Mouse (Mus musculus) ovary, postnatal 14 days (tissue): ENCODE data around the gene Mtmr1.
"Not testable (repeated sequence)": the region's sequence is repeated elsewhere in the genome, so short reads cannot be mapped to it uniquely, and the experiment has no call there.

Experiments
- DNase-seq: peaks from one replicate; pipeline ENCODE4 v3.0.0; 2022; ENCODE audit warnings: low spot score

Mtmr1 gene

DNA sequence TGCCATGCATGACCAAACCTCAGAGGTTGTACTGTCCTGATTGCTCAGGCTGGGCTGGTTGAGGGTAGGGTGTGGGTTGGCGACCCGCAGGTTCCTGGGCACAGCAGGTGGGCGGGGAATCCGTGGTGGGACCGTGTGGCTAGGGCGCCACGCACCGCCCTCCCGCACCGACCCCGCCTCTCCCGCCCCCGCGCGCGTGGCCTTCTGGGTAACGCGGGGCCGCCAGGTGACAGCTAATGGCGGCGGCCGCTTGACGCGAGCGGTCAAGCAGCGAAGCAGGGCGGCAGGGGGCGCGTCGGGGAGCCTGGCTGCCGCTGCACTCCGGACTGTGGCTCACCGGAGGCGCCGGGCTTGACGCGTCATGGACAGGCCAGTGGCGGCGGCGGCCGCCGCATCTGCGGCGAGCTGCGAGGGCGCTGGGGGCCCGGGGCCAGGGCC is at the start of gene Mtmr1:
TSS of gene Mtmr1 (plus strand) at position 207 of the 438 bp plus-strand sequence.
- peak; percentile 63 for DNase-seq

DNA sequence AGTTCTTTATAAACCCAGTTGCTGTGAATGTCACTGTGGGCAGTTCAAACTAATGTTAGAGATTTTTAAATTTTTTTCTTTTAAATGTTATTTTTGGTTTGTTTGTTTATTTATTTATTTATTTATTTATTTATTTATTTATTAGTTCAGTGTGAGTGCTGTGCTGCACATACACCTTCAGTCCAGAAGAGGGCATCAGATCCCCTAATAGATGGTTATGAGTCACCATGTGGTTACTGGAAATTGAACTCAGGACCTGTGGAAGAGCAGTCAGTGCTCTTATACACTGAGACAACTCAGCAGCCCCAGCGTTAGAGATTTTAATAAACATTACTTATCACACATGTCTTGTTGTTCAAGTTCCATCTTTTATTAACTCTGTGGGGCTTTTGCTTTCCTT is 12.5 kb upstream of the Mtmr1 start:
- no peak for DNase-seq

DNA sequence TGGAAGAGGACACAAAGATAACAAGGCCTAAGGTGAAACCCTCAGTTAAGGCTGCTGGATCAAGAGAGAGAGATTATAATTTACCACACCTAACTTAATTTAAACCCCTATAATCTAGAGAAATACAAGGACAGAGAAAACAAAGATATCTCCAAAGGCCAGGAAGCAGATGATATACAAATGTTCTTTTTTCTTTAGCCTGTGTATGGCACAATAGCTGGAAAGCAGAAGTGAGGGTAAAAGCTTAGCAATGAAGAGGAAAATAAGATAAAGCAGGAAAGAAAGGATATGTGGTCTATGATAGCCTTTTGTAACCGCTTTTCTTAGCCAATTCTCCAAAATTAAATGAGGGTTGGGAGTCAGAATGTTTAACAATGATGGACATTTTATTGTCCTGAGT is 9.2 kb upstream of the Mtmr1 start:
- no peak for DNase-seq

DNA sequence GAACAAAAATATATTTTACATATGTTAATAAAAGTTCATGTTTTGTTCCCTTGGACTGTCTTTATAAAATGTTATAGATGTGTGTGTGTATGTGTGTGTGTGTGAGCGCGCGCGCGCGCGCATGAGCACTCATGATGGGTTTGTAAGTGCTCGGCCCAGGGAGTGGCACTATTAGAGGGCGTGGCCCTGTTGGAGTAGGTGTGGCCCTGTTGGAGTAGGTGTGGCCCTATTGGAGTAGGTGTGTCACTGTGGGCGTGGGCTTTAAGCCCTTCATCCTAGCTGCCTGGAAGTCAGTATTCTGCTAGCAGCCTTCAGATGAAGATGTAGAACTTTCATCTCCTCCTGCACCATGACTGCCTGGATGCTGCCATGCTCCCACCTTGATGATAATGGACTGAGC is 2.8 kb upstream of the Mtmr1 start:
- not testable (repeated sequence) for DNase-seq

DNA sequence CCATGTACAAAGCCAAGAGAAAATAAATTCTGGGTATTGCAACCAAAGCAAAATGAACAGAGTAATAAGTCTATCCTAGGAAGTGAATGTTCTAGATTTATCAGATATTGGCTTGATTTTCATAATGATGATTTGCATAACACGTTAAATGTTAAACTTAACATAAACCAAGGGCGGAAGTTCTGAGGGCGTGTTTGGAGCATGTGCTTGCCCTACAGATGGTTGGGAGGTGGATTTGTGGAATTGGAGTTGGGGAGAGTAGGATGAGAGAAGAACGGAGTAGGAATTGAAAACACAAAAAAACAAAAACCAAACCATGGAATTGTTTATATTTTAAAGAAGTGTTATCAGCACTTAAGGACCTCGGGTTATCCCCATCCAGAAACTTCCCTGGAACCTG is 498 bp upstream of the Mtmr1 start:
- no peak for DNase-seq

DNA sequence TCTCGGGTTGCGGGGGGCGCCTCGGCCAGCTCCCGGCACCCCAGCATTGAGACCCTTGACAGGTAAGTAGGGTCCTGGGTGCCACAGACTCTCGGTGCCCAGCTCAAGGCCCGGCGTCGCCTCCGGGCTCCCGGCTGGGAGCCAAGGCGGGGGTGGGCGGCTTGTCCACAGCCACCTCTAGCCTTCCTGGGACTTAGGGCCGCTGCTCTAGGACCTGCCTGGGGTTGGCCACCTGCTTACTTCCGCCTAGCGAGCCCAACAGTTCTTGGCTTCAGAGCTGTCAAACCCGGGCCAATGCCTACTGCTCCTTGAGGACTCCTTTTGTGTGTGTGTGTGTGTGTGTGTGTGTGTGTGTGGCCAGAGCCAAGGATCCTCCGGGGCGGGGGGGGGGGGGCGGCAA is 451 bp downstream of the Mtmr1 start:
- DNase-seq: peak; percentile 10

DNA sequence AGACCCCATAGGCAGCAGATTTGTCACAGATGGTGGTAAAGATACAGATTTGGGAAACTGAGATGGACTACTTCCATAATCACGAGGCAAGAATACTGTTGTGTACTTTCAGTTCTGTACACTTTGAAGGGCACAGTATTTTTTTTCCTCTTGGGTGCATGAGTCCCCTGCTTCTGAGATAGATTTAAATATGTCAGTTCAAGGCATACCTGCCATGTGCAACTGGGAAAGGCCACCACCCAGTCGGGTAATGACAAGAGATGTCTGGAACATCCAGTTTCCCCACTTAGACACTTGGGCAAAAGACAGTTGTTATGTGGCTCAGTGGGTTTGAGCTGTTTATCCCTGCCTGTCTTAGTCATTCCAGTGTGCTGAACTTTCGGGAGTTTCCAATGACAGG is 950 bp downstream of the Mtmr1 start:
- DNase-seq: no peak

DNA sequence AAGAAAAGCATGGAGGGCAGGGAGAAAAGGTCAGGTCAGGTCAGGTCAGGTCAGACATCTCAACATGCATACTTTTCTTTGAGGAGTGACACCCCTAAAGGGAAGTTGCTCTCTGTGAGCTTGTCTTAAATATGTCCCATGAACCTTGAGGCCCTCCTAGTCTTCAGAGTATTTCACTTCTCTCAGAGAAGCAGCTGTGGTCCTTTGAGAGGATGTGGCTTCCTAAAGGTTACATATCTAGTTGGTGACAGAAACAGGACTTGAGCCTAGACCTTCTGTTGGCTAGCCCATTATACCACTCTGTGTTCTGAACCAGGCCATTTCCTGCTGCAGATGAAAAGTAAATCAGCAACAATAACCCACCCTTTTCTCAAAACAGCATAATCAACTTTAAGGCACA is 2.4 kb downstream of the Mtmr1 start:
- no peak for DNase-seq

DNA sequence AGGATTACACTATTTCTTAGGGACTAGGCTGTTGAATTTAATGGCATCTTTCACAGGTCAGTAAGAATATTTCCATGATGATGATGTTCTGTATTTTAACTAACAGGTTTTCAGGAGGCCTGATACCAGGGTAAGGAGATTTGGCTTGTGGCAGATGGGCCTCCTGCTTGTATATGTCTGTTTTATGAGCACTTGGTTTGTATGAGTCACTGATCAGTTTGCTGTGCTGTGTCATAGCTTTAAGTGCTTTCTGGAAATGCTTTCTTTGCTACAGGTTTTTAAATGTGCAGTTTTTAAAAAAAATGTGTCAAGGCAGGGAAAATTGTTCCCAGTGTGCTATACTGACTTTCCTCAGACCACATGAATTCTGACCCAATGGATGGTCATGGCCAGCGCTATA is 12.2 kb downstream of the Mtmr1 start:
- DNase-seq: no peak

DNA sequence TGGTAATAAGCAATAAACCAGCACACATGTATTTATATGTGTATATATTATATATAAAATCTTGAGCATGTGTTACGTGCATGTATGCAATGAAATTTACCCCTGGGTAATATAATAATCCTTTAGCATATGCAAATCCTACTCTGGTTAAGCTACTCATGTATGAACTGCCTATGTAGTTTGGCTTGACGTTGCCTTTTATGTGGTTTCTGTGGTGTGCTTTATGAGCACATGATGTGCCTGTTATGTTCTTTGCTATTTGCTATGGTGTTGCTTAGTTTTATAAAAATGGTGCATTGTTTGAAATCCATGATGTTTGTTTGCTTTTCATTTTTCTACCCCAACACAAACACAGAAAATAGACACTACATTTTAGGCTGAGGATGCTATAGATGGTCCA is 13.9 kb downstream of the Mtmr1 start:
- DNase-seq: no peak

DNA sequence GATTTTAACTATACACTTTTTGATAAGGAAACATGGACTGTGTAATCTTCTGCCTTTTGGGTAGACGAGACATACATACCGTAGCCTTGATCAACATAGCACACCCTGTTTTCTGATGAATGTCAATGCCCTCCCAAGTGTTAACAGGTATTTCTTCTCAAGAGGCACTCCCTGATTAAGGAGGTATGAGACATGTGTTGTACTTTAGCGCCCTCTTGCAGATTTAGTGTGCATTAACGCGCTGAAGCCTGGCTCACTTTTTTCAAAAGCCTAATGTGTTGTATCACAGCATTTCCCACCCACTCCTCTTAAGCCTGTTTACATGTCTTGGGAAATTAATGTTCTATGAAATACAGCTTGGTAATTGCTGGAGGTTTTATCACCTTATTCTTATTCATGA is 17.0 kb downstream of the Mtmr1 start:
- DNase-seq: no peak

DNA sequence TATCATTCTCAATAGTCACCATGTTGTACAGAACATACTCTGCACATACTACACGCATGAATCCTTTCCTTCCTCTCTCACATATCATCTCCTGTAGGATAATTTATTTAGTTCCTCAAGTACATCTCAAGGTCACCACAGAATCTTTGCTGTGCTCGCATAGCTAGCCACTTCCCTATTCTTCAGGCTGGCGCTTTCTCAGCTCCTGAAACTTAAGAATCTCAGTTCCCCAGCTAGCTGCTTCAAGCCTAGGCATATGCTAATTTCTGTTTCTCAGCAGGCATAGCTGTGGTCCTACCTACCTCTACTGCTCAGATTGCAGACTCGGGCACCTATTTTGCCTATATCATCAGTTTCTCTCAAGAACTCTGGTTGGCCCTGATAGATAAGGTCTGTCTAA is 31.8 kb downstream of the Mtmr1 start:
- no peak for DNase-seq

DNA sequence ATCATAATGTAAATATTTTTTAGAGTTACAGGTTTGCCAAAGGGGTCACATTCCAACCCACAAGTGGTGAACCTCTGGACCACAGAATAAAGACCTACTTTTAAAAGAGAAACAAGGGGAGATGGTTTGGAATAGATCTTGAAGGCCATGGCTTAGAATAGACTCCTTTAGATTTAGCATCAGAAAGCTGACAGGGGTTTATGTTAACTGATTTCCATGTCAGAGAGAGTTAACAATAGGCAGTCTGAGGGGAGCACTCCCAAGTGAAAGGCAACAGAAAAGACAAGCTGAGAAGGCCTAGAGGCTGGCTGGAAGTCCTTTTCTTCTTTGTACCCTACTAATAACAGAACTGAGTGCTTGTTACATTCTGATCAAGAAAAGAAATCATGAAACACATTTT is 41.7 kb downstream of the Mtmr1 start:
- DNase-seq: no peak

DNA sequence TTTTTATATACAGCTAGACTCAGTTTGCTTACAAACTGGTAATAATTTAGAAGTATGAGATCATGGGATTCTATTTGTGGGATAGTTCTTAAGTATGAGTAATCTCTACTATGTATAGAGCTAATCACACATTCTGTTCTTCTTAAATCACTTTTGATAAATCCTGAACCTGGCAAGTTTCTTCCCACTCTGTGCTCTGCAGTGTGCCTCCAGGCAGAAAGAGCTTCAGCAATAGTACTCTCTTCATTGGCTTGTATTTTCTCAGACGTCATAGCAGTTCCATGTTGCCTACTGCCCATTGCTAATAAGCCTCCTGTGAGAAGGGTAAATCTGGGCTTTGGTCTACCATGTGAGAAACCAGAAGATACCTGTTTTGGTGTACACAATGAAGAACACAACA is 43.8 kb downstream of the Mtmr1 start:
- no peak for DNase-seq

DNA sequence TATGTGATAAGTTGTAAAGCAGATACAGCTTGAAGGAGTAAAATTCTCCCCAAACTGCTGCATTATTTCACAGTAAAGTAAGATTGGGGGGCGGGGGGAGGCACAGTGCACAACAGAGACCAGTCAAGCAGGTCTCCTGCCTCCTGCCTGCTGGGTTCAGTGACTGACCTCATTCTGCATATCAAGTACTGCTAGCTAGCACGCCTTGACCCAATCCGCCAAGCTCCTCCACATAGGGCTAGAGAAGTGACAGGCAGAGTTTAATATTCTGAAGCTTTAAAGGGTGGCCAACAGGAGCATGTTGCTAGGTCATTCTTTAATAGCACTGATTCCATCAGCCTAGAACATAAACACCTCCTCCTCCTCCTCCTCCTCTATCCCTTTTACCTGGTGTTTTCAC is 48.2 kb downstream of the Mtmr1 start:
- no peak for DNase-seq

DNA sequence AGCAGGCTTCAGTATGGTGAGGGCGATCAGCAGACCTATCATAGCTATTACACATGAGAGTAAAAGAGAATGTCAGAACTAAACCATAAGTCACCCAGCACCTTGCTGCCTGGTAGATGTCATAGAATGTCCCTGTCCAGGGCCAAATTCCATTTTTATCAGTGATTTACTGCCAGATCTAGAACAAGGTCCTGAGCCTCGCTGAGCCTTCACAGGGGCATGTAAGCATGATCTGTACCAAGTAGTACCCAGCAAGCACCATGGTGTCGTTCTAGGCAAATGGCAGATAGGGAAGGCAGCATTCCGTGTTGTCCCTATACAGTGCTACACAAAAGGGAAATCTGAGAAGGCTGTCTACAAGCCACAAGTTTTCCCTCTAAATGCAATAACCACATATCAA is 49.1 kb downstream of the Mtmr1 start:
- no peak for DNase-seq

DNA sequence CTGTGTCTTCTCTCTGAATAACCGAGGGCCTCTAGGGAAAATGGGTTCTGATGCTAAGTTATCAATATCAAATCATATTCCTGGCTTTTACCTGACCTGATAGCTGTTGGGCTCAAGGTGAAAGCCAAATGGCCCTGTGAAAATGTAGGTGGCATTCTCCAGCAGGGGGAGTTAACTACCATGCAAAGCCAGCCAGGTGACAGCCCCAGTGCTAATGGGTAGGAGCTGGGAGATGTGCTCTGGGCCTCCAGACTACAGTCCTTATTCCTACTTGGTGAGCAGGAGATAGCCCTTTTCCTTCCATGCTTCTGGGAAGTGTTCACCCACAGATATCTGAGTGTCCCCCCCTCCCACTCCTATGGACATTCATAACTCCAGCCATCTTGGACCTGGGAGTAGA is 60.3 kb downstream of the Mtmr1 start:
- no peak for DNase-seq

DNA sequence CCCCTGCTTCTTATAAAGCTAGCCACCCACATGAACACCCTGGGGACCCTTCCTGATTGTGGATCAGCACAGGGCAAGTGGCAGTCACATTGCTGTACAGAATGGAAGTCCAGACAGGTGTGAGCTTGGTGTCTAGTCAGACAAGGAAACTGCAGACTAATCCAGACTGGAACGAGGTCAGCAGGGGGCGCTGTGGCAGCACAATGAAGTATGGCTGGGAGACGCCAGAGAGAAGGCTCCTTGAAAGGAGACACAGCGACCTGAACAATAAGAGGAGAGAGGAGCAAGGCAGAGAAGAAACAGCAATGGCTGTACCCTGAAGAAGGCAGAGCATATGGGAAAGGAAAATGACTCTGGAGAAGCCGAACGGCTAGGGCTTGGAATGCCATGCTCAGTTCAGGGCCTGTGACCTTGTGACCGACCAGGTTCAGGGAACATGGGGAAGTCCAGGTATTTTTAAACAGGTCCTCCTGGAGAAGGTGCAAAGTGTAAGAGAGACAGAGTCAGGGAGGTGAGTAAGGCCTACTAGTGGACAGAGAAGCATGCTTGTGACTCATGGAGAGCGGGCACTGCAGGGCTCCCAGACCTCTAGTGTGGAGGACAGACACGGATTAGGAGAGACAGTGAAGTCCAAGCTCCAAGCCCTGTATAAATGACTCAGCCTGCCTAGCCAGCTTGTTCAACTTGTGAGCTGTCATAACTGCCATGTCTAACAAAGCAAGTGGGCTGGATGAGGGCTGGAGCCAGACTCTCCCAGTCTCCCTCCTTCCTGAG is 61.4 kb downstream of the Mtmr1 start:
- peak; percentile 71 for DNase-seq

DNA sequence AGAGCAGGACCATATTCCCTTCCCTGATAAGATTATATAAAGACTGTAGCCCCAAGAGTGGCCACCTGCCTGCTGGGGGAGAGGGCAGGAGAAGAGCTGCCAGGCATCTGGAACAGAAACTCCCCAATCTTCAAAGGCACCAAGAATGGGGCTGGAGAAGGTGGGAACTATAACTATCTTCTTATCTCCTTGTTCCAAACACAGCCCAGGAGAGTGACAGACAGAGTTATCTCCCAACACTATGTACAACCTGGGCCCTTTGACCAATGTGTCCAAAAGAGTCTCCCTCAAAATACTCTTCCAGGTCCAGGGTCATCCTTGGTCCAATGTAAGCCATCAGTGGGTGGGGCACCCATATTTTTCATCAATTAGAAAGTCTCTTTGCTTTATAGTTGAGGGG is 62.9 kb downstream of the Mtmr1 start:
- DNase-seq: no peak

DNA sequence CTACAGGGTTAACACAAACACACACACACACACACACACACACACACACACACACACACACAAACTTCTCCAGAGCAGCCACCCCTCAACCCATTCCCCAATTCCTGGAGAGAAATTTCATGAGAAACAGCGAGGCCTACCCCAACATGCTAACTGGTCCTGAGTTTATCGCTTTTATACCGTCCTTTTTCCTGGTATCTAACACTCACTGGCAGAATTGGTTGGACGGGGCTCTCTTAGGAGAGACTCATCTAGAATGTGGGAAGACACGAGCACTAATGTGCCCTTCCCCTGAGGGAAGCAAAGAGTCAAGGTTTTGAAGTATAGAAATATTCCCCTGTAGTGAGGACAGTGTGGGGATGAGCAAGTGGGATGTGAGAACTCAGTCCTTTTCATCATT is 66.3 kb downstream of the Mtmr1 start:
- DNase-seq: no peak

DNA sequence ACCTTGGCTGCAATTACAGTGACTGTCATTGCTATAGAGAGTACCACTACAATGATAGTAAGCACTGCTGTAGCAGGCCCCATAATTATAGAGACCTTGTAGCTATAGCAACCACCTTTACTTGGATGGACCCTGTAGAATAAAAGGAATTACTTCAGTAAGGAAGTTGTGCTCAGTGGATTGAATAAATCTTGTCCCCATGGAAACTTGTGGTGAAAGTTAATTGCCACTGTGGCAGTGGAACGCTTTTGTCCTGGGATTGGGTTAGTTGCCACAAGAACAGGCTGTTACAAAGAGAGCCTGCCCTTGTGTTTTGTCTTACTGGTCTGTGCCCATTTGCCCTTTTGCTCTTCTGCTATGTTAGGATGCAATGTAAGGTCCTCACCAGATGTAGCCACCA is 69.9 kb downstream of the Mtmr1 start:
- DNase-seq: no peak

DNA sequence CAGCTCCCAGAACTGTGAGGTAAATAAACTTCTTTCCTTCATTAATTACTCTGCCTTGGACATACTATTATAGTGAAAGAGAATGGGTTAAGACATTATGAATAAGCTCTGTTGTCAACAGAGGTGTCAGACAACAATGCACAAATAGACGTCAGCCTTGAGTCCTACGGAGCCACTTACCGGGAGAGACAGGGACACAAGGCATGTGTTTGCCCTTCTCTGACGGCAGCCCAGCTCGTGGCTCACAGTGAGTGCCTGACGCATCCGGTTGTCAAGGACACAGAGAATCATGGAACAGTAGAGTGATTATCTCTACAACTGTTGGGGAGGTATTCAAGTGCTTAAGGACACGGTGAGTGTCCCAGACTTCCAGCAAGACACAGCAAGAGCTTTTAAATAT is 70.3 kb downstream of the Mtmr1 start:
- DNase-seq: no peak

DNA sequence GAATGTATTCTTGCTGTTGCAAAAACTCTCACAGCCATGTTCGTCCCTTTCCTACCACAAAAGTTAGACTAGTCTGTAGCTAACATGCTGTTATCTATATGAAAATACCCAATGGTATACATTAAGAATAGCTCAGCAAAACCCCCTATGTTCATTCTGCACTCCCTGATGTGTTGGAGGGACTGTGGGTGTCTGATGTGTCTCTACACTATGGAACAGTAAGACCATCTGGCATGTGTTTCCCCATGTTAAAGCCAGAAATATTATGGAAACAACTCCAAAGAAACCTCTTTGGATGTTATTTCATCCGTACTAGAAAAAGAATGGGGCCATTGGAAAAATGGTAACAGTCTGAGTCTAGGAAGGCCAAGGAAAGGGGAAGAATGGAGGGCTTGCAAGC is 71.0 kb downstream of the Mtmr1 start:
- no peak for DNase-seq

DNA sequence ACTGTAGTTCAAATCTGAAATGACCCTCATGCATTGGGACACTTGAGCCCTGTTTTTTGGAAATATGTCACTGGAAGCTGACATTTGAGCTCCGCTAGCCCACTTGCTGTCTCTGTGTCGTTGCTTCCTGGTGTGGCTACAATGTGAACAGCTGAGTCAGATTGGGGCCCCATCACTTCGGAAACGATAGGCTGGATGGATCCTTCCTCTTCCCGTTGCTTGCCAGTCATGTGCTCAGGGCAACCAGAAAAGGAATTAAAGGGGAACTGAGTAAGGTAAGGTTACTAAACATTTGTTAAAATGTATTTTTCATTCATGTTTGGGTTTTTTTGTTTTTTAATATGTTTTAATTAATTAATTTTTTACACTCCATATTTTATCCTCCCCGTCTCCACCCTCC is 74.9 kb downstream of the Mtmr1 start:
- no peak for DNase-seq

DNA sequence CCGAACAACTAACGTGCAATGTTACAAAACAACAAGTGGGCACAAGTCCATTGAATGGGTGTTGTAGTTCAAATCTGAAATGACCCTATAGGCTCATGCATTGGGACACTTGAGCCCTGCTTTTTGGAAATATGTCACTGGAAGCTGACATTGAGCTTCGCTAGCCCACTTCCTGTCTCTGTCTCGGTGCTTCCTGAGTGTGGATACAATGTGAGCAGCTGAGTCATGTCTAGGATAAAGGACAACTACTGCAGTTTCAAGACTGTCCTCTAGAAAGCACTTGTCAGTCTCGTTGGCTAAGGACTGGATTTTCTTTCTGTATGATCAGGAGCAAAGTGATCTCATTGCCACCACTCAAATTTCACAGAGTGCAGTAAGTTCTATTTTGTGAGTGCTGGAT is 78.4 kb downstream of the Mtmr1 start:
- no peak for DNase-seq
